18 mouse cellular contexts compared by ENCODE assay signal in genomic region chr10:85510329-85510728, GRCm38 (mm10).
DNase-seq lines count a peak whose midpoint lies in the region; ATAC-seq and TF ChIP-seq lines count a peak whose summit lies in the region.
"Had no signal": no experiment of that assay in that cellular context is flagged by ENCODE, and none has a peak within 500 bp of the region (broad histone marks: within the 10 kb centered on the region; RNA-seq: fewer than 3 reads in every experiment).

No protein-coding gene starts in this region.

- DNase-seq in kidney, adult 2 months = no peak
- DNase-seq in ES-CJ7 (ENCODE audit: low read depth, low spot score) (peak; percentile 48), ZHBTc4 (ENCODE audit: low read depth, low spot score) (peak; percentile 40)
- peak; percentile 33 for DNase-seq in embryo, embryonic 11 days
- no peak for DNase-seq in layer of hippocampus, adult 9-10 months (ENCODE audit: low spot score)
- no peak for DNase-seq in spleen, postnatal 10 days (ENCODE audit: low spot score in 2 of 2)
- DNase-seq: cerebellum, postnatal 25 days; heart, postnatal 14 days; left cerebral cortex, postnatal 4 days; lung, adult 2 months; lung, postnatal 4 days; thymus, adult 2 months had no signal

- no peaks in the 10 kb centered on the region for H3K9me3 ChIP-seq in kidney, embryonic 15.5 days (replicated peaks)
- H3K9me3 ChIP-seq: embryonic facial prominence, embryonic 13.5 days; midbrain, embryonic 15.5 days had no signal

- no peak overlapping the region for H3K9ac ChIP-seq in kidney, embryonic 15.5 days
- H3K9ac ChIP-seq: embryonic facial prominence, embryonic 13.5 days; midbrain, embryonic 15.5 days had no signal

- no peaks in the 10 kb centered on the region for H3K27me3 ChIP-seq in kidney, embryonic 15.5 days
- no peaks in the 10 kb centered on the region for H3K27me3 ChIP-seq in kidney, adult 2 months (replicated peaks; ENCODE audit: control insufficient read depth, insufficient read depth, low read length)
- H3K27me3 ChIP-seq: embryonic facial prominence, embryonic 13.5 days; midbrain, embryonic 15.5 days had no signal

- no peak overlapping the region for H3K4me3 ChIP-seq in kidney, embryonic 15.5 days (replicated peaks)
- no peak overlapping the region for H3K4me3 ChIP-seq in kidney, adult 2 months (ENCODE audit: insufficient read depth, low read depth, low read length)
- H3K4me3 ChIP-seq: embryonic facial prominence, embryonic 13.5 days; midbrain, embryonic 15.5 days had no signal

- ATAC-seq in kidney, embryonic 15.5 days (replicated peaks; ENCODE audit: low FRiP score) = peak; percentile 87
- ATAC-seq: forebrain, embryonic 16.5 days; midbrain, embryonic 15.5 days had no signal

- H3K4me2 ChIP-seq in kidney, embryonic 15.5 days = no peak overlapping the region
- H3K4me2 ChIP-seq: embryonic facial prominence, embryonic 13.5 days; heart, embryonic 11.5 days; liver, embryonic 11.5 days; midbrain, embryonic 15.5 days had no signal

- H3K36me3 ChIP-seq in kidney, embryonic 15.5 days = no peaks in the 10 kb centered on the region
- no peaks in the 10 kb centered on the region for H3K36me3 ChIP-seq in kidney, adult 2 months (ENCODE audit: control insufficient read depth, insufficient read depth, low read length)
- H3K36me3 ChIP-seq: embryonic facial prominence, embryonic 13.5 days; midbrain, embryonic 15.5 days had no signal

- 8% methylated on average over 3 of the region's 3 CpGs for WGBS in kidney, embryonic 15.5 days
- WGBS in kidney, adult 2 months = 22% methylated on average over 3 of the region's 3 CpGs

- no peak for TF ChIP-seq CTCF in kidney, adult 2 months (conservative IDR thresholded peaks at IDR 0.05; ENCODE audit: insufficient read depth, insufficient read length, low read depth, low read length)

- H3K4me1 ChIP-seq in kidney, embryonic 15.5 days = peaks cover 36% of the 10 kb centered on the region
- H3K4me1 ChIP-seq in kidney, adult 2 months (ENCODE audit: control insufficient read depth, insufficient read depth, low read length) = no peaks in the 10 kb centered on the region
- H3K4me1 ChIP-seq: embryonic facial prominence, embryonic 13.5 days; midbrain, embryonic 15.5 days had no signal

- no peak for TF ChIP-seq POLR2A in kidney, adult 2 months (IDR thresholded peaks at IDR 0.05; ENCODE audit: low read depth, low read length)

- 0 out of 2 replicates have a peak overlapping the region, but pooled peaks have one; percentile 18 for H3K27ac ChIP-seq in kidney, embryonic 15.5 days
- no peak overlapping the region for H3K27ac ChIP-seq in kidney, adult 2 months (ENCODE audit: insufficient read depth, low read depth, low read length)
- H3K27ac ChIP-seq: embryonic facial prominence, embryonic 13.5 days; midbrain, embryonic 15.5 days had no signal

Comparison
In these comparisons a context has a peak if more than half of its experiments do, and no peak if none do; other contexts are left out.
1. DNase-seq: peak in ES-CJ7 (single experiment), ZHBTc4 (single experiment) and embryo, embryonic 11 days (single experiment); none in kidney, adult 2 months (single experiment), layer of hippocampus, adult 9-10 months (single experiment) and spleen, postnatal 10 days (0 of 2).